Mouse (Mus musculus): ENCODE data around the gene Myf5. TPM values are rescaled to one million over a fixed set of nuclear protein-coding genes. Genes with fewer than 3 reads are reported as not detected.

Gene Myf5
- polyA plus RNA-seq (2015; fragmentation: Nextera tagmentation; extraction: Ambion mirVana), result 0.19 TPM in 1 of 2 replicates, not detected in the other

DNA sequence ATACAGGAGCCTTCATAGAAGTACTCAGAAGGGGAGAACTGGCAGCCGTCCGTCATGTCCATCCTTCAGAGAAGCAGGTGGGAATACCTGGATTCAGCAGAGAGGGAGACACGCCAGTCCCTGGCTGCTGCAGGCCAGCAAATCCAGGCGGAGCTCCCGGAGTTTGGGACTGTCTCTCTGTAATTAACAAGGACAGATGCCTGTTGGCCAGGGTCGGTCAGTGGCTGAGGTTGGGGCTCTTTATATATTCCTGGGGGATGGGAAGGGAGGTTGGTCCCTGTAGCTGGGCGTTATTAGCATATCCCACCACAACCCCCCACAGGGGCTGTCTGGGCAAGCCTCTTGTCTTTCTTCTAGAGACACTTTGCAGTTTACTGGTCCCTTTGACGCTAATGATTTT, at the start of gene Myf5:
TSS of gene Myf5 (minus strand) at position 265 of the 400 bp plus-strand sequence.
- Histone ChIP-seq H3K27ac (no peak within 1 kb of the TSS), H3K4me3 (no peak within 1 kb of the TSS), H3K9ac (no peak within 1 kb of the TSS), H3K9me3 (replicated peaks) (no peaks in the 10 kb centered on the region), H3K27me3 (no peaks in the 10 kb centered on the region), H3K4me1 (replicated peaks) (no peaks in the 10 kb centered on the region), H3K4me2 (no peak within 1 kb of the TSS), H3K36me3 (no peaks in the 10 kb centered on the region)
- 64% methylated on average over 8 of the region's 8 CpGs for WGBS
- ATAC-seq (replicated peaks; ENCODE audit: insufficient number of reproducible peaks, insufficient read depth, low FRiP score, low read depth), result no peak

DNA sequence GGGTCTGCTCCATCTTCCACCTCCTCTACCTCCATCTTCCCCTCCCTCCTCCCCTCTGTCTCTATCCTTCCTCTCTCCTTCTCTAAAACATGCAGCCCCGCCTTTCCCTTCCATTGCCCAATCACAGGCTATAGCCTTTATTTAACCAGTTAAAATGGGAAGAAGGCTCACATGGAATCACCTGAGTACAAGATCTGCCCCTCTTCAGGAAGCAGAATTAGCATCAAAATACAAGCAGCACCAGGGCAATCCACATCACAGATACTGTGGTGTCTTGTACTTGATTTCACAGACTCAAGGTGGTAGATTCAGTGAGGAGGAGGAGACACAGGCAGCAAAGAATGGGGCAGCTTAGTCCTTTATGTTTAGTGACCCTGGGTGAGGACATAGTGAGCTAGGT, 42.8 kb upstream of the Myf5 start:
- 50% methylated on average over 1 of the region's 1 CpGs for WGBS

DNA sequence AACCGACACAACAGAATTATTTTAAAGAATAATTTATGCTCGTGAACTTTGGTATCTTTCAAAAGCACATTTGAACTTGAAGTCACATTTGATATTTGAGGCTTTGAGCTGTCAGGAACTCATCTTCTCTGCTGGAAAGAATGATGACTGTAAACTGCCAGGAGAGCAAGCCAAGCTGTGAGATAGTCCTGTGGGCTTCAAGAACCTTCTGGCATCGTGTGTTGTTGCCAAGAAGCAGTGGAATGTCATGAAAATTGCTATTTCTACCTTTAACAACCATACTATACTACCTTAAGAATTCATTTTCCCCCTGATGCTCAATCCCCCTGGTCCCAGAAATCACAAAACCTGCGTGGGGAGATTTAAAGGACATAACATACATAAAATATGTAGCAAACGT, 33.3 kb upstream of the Myf5 start:
- no peak for ATAC-seq (replicated peaks; ENCODE audit: insufficient number of reproducible peaks, insufficient read depth, low FRiP score, low read depth)
- 68% methylated on average over 5 of the region's 5 CpGs for whole genome bisulfite sequencing
- Histone ChIP-seq H3K9me3 (replicated peaks) (no peaks in the 10 kb centered on the region), H3K36me3 (no peaks in the 10 kb centered on the region), H3K4me2 (no peak overlapping the region), H3K9ac (no peak overlapping the region), H3K4me3 (no peak overlapping the region), H3K27ac (no peak overlapping the region), H3K4me1 (replicated peaks) (no peaks in the 10 kb centered on the region), H3K27me3 (no peaks in the 10 kb centered on the region)

More for the DNA sequence above, 42.8 kb upstream of the Myf5 start:
- Histone ChIP-seq H3K36me3 (no peaks in the 10 kb centered on the region), H3K9me3 (replicated peaks) (no peaks in the 10 kb centered on the region), H3K27me3 (no peaks in the 10 kb centered on the region), H3K4me1 (replicated peaks) (no peaks in the 10 kb centered on the region), H3K27ac (no peak overlapping the region), H3K4me3 (no peak overlapping the region), H3K9ac (no peak overlapping the region), H3K4me2 (no peak overlapping the region)
- no peak for ATAC-seq (replicated peaks; ENCODE audit: insufficient number of reproducible peaks, insufficient read depth, low FRiP score, low read depth)

DNA sequence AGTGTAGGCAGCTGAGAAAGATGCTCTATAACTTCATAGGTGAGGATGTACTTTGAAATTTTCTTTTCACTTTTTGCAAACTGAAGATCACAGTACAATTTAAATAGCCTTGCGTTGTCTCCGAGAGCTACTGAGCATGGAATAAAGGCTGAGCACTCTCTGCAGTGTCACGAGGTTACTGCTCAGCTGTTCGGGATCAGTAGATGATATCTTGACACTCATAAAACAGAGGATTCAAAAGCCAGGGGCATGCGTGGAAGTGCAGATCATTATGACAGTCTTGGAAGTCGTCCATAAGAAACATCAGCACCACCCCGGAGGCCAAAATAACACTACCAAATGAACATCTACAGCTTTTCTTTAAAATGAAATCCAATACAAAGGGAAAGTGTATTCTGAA, 30.7 kb upstream of the Myf5 start:
- no peaks in the 10 kb centered on the region for H3K27me3 ChIP-seq
- WGBS, result 60% methylated on average over 7 of the region's 7 CpGs
- H3K9me3 ChIP-seq (replicated peaks), result no peaks in the 10 kb centered on the region
- H3K27ac ChIP-seq, result no peak overlapping the region
- H3K36me3 ChIP-seq, result no peaks in the 10 kb centered on the region
- H3K9ac ChIP-seq, result no peak overlapping the region
- H3K4me2 ChIP-seq, result no peak overlapping the region
- no peaks in the 10 kb centered on the region for H3K4me1 ChIP-seq (replicated peaks)
- no peak overlapping the region for H3K4me3 ChIP-seq
- no peak for ATAC-seq (replicated peaks; ENCODE audit: insufficient number of reproducible peaks, insufficient read depth, low FRiP score, low read depth)

DNA sequence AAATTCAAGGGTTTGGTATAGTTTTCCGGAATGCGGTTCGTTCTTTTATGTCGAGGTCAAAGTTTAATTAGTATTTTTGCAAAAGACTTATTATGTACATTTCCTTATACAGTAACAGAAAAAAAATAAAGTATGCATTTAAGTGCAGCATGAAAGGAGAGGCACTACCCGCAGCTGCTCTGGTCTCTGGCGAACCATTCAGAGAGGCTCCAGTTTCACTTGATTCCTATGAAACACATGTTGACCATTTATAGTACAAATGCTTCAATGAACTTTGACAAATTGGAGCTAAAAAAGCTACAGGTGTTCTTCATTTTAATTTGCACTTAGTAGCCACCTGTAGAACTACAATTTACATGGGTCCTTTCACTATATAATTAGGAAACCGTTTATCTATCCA, 28.8 kb upstream of the Myf5 start:
- WGBS, result 82% methylated on average over 7 of the region's 7 CpGs
- H3K4me3 ChIP-seq, result no peak overlapping the region
- no peak overlapping the region for H3K4me2 ChIP-seq
- H3K36me3 ChIP-seq, result no peaks in the 10 kb centered on the region
- no peaks in the 10 kb centered on the region for H3K9me3 ChIP-seq (replicated peaks)
- no peaks in the 10 kb centered on the region for H3K4me1 ChIP-seq (replicated peaks)
- H3K9ac ChIP-seq, result no peak overlapping the region
- no peaks in the 10 kb centered on the region for H3K27me3 ChIP-seq
- H3K27ac ChIP-seq, result no peak overlapping the region
- no peak for ATAC-seq (replicated peaks; ENCODE audit: insufficient number of reproducible peaks, insufficient read depth, low FRiP score, low read depth)

DNA sequence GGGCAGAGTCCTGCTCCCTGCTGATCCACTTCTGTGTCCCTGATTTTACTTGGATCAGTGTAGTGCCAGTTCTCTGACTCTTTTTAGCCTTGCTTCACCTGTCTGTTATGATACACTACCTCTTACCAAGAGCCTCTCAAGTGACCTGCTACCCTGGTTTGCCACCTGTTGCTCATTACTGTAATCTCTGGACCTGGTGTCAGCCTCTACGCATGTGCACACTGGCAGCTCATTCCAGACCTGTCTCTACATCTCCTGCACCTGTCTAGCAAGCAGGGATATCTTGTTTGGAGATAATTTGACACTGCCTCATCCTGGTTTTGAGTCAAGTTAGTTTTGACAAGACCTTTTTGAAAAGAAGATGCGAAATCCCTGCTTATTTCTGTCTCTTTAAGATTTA, 20.5 kb upstream of the Myf5 start:
- Histone ChIP-seq H3K27me3 (no peaks in the 10 kb centered on the region), H3K4me3 (no peak overlapping the region), H3K27ac (no peak overlapping the region), H3K4me2 (no peak overlapping the region), H3K9me3 (replicated peaks) (no peaks in the 10 kb centered on the region), H3K9ac (no peak overlapping the region), H3K36me3 (no peaks in the 10 kb centered on the region), H3K4me1 (replicated peaks) (no peaks in the 10 kb centered on the region)
- no peak for ATAC-seq (replicated peaks; ENCODE audit: insufficient number of reproducible peaks, insufficient read depth, low FRiP score, low read depth)
- WGBS, result 77% methylated on average over 2 of the region's 2 CpGs

DNA sequence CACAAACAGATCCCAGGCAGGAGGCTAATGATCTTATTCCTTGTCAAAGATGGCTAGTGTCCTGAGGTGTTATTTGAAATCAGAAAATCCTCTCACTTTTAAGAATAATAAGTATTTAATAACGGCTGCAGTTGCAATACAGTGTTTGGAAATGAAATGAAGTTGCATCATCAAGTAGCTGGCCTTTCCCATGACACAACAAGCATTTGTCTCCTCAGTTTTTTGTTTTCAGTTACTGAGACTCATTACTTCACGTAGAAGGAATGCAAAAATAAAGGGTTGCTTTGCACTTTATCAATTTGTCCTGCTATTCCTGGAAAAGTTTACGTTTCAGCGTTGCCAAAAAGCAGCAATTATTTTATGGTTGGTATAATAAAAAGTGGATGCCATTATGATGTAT, 17.5 kb upstream of the Myf5 start:
- no peak overlapping the region for H3K27ac ChIP-seq
- H3K9ac ChIP-seq, result no peak overlapping the region
- no peaks in the 10 kb centered on the region for H3K27me3 ChIP-seq
- H3K4me1 ChIP-seq (replicated peaks), result no peaks in the 10 kb centered on the region; the same call in 1 of the 2 replicates
- H3K9me3 ChIP-seq (replicated peaks), result no peaks in the 10 kb centered on the region
- no peaks in the 10 kb centered on the region for H3K36me3 ChIP-seq
- no peak overlapping the region for H3K4me2 ChIP-seq
- no peak overlapping the region for H3K4me3 ChIP-seq
- WGBS, result 61% methylated on average over 4 of the region's 4 CpGs
- ATAC-seq (replicated peaks; ENCODE audit: insufficient number of reproducible peaks, insufficient read depth, low FRiP score, low read depth), result no peak

DNA sequence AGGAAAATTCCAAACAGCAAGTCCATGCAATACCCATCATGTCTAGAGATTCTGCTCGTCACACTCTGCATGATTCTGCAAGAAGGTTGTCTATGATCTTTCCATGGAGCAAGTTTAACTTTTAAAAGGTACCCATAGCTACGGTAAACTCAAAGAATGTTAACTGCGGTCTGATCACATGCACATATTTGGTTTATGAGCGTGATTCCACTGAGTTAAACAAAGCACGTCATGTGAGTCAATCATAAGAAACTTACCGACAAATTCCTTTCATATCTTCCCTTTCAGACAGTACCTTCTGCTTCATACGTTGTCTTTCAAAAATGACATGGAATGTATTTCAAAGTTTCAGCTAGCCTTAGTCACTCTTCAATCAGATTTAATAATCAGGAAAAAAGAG, 16.3 kb upstream of the Myf5 start:
- 84% methylated on average over 7 of the region's 7 CpGs for WGBS
- H3K9ac ChIP-seq, result no peak overlapping the region
- no peak overlapping the region for H3K4me2 ChIP-seq
- no peaks in the 10 kb centered on the region for H3K9me3 ChIP-seq (replicated peaks)
- no peak overlapping the region for H3K27ac ChIP-seq
- no peaks in the 10 kb centered on the region; the same call in 1 of the 2 replicates for H3K4me1 ChIP-seq (replicated peaks)
- no peak overlapping the region for H3K4me3 ChIP-seq
- no peaks in the 10 kb centered on the region for H3K36me3 ChIP-seq
- H3K27me3 ChIP-seq, result no peaks in the 10 kb centered on the region
- ATAC-seq (replicated peaks; ENCODE audit: insufficient number of reproducible peaks, insufficient read depth, low FRiP score, low read depth), result no peak

DNA sequence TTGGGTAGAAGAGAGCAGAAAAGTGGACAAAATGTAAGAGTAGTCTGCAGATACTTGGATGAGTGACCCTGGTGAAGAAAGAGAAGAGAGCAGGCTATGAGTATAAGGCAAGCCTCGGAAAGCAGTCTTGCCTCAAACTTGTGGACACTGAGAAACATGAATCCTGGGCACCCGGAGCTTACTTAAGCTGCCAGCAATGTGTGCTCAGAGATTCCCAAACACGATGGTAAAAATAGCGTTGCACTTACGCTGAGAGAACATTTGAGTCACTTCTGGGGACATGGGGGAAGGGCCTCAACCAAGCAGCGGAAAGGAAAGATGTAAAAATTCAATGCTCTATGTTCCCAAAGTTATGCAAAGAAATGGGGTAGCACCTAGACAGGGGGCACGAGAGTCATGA, 13.7 kb upstream of the Myf5 start:
- Histone ChIP-seq H3K27me3 (no peaks in the 10 kb centered on the region), H3K4me2 (no peak overlapping the region), H3K27ac (peak overlapping the region; percentile 77), H3K9me3 (replicated peaks) (no peaks in the 10 kb centered on the region), H3K4me1 (replicated peaks) (peaks cover 2% of the 10 kb centered on the region; the same call in 1 of the 2 replicates), H3K36me3 (no peaks in the 10 kb centered on the region), H3K9ac (no peak overlapping the region), H3K4me3 (no peak overlapping the region)
- 45% methylated on average over 7 of the region's 7 CpGs for WGBS
- ATAC-seq (replicated peaks; ENCODE audit: insufficient number of reproducible peaks, insufficient read depth, low FRiP score, low read depth), result no peak

DNA sequence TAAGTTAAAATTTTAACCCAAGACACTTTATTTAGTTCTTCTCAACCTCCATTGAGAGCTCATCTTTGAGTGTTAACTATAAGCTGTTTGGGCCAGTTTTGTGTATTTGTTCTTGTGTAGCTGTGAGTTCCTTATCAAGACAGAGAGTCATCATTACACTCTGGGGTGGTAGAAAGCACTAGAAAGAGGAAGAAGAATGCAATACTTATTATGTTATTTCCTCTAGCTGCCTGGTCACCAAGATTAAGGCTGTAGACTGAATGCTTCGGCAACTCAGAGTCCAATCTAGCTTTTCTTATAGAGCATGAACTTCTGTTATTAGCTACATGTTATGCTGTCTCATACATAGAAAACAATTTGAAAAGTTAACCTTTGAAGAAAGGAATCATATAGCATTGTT, 10.5 kb upstream of the Myf5 start:
- Histone ChIP-seq H3K4me1 (replicated peaks) (peaks cover 2% of the 10 kb centered on the region; the same call in 1 of the 2 replicates), H3K4me3 (no peak overlapping the region), H3K9ac (no peak overlapping the region), H3K4me2 (no peak overlapping the region), H3K9me3 (replicated peaks) (no peaks in the 10 kb centered on the region), H3K27ac (no peak overlapping the region), H3K27me3 (no peaks in the 10 kb centered on the region), H3K36me3 (no peaks in the 10 kb centered on the region)
- no peak for ATAC-seq (replicated peaks; ENCODE audit: insufficient number of reproducible peaks, insufficient read depth, low FRiP score, low read depth)
- 57% methylated on average over 1 of the region's 1 CpGs for WGBS

DNA sequence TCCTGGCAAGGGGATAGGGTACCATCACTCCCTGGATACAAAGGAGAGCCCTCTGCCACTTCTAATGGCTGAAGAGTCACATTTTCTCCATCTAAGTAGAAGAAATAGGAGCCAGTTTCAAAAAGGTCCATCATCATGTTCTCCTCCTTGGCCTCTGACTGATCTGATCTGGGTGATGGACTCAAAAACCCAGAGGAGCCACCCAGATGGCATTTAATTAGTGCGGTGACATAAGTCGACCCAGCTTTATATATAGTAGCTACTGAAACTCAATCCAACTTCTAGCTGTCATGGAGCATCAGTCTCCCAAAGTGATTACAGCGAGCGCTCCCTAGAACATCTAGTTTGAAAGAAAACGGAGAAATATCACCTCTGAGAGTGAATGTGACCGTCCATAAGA, 8.6 kb upstream of the Myf5 start, which contains the start of gene Myf6:
TSS of gene Myf6 (minus strand) at position 170 of the 400 bp plus-strand sequence.
- Histone ChIP-seq H3K27me3 (no peaks in the 10 kb centered on the region), H3K27ac (no peak within 1 kb of the TSS), H3K4me3 (peak within 1 kb of the TSS; percentile 31), H3K9me3 (replicated peaks) (no peaks in the 10 kb centered on the region), H3K9ac (no peak within 1 kb of the TSS), H3K36me3 (no peaks in the 10 kb centered on the region), H3K4me1 (replicated peaks) (peaks cover 2% of the 10 kb centered on the region; the same call in 1 of the 2 replicates), H3K4me2 (peak within 1 kb of the TSS; percentile 61)
- ATAC-seq (replicated peaks; ENCODE audit: insufficient number of reproducible peaks, insufficient read depth, low FRiP score, low read depth), result no peak
- 85% methylated on average over 6 of the region's 6 CpGs for WGBS

DNA sequence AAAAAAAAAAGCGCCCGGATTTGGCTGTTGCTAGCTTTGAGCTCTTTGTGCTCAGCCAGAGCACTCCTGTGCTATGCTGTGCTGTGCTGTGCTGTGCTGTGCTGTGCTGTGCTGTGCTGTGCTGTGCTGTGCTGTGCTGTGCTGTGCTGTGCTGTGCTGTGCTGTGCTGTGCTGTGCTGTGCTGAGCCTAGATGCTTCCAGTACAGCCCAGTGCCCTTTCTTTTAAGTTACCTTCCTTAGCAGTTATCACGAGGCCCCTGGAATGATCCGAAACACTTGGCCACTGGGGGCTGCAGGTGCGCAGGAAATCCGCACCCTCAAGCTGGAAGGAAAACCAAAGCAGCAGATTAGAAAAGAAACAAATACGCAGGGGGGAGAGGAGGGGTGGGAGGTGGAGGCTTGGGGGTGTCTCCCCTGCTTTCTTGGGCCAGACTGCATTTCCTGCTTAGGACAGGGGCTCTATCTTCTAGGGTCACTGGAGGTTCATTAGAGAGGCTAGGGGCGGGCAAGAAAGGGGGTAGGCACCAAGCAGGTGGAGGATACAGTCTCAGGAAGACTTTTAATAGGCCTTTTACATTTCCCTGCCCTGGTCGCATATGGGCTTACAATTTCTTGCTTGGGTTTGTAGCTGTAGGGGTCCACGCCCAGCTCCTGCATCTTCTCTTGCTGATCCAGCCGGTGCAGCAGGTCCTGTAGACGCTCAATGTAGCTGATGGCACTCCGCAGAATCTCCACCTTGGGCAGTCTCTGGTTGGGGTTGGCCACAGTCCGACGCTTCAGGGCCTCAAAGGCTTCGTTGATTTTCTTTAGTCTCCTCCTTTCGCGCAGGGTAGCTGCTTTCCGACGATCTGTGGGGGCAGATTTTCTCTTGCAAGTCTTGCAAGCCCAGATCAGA, 7.9 kb upstream of the Myf5 start:
- no peak for ATAC-seq (replicated peaks; ENCODE audit: insufficient number of reproducible peaks, insufficient read depth, low FRiP score, low read depth)
- Histone ChIP-seq H3K27me3 (no peaks in the 10 kb centered on the region), H3K9ac (no peak overlapping the region), H3K9me3 (replicated peaks) (no peaks in the 10 kb centered on the region), H3K4me1 (replicated peaks) (peaks cover 2% of the 10 kb centered on the region; the same call in 1 of the 2 replicates), H3K36me3 (no peaks in the 10 kb centered on the region), H3K4me3 (peak overlapping the region; percentile 31), H3K27ac (no peak overlapping the region), H3K4me2 (peak overlapping the region; percentile 61)
- WGBS, result 49% methylated on average over 20 of the region's 20 CpGs
